Mouse (Mus musculus) heart, adult 2 months (tissue): ENCODE measurements around the gene Ccl4. TPM values are rescaled to one million over a fixed set of nuclear protein-coding genes. Genes with fewer than 3 reads are reported as not detected.

Experiments used
- DNase-seq, 2 experiments: peaks; one replicate each; pipeline ENCODE4 v3.0.0; 2021
- H3K27ac ChIP-seq: fragments of 200-600 bp; 2 replicates; pipeline ENCODE4 v1.8.1; 2022
- H3K27me3 ChIP-seq: fragments of 200-500 bp; 2 replicates; pipeline ENCODE4 v1.6.1; 2012; ENCODE audit warnings: mild to moderate bottlenecking, low read length, inconsistent platforms, mixed read lengths; ENCODE audit not compliant: control insufficient read depth, insufficient read depth
- H3K36me3 ChIP-seq: fragments of 200-500 bp; 2 replicates; pipeline ENCODE4 v1.6.1; 2012; ENCODE audit warnings: low read length, inconsistent platforms; ENCODE audit not compliant: control insufficient read depth, insufficient read depth
- H3K4me1 ChIP-seq: fragments of 200-500 bp; 2 replicates; pipeline ENCODE4 v1.6.1; 2011; ENCODE audit warnings: low read length; ENCODE audit not compliant: control insufficient read depth, insufficient read depth
- H3K4me3 ChIP-seq: fragments of 200-600 bp; 2 replicates; pipeline ENCODE4 v1.8.1; 2022
- H3K79me2 ChIP-seq: fragments of 200-500 bp; replicated peaks from 2 replicates; pipeline ENCODE4 v1.6.1; 2012; ENCODE audit warnings: mild to moderate bottlenecking, inconsistent platforms, low read length, moderate library complexity, mixed read lengths; ENCODE audit not compliant: control insufficient read depth, insufficient read depth
- H3K9ac ChIP-seq: fragments of 200-500 bp; 2 replicates; pipeline ENCODE4 v1.6.1; 2012; ENCODE audit warnings: low read depth, mild to moderate bottlenecking, control low read depth, inconsistent platforms, low read length, mixed read lengths
- CTCF ChIP-seq: fragments of 200-600 bp; IDR thresholded peaks from 2 replicates; pipeline ENCODE4 v1.8.1; 2022; ENCODE audit warnings: antibody characterized with exemption, mild to moderate bottlenecking, moderate library complexity
- EP300 ChIP-seq: fragments of 200-500 bp; IDR thresholded peaks from 2 replicates; pipeline ENCODE4 v1.6.1; 2011; ENCODE audit warnings: low read depth, low read length, control low read depth; ENCODE audit not compliant: insufficient read depth
- POLR2A ChIP-seq: fragments of 200-500 bp; IDR thresholded peaks from 2 replicates; pipeline ENCODE4 v1.6.1; 2011; ENCODE audit warnings: mild to moderate bottlenecking, low read depth, low read length, control low read depth; ENCODE audit not compliant: insufficient read depth
- WGBS: fragments of 180-500 bp; shearing (Covaris S2); methylation state at CpG from one replicate; pipeline ENCODE4 v1.1.7; 2018; 5-methylcytosine and 5-hydroxymethylcytosine counted together
- intact Hi-C: fragments of 180-260 bp; cut with DNase I; formaldehyde crosslinking; loops from one replicate; pipeline ENCODE4 v1.15.1; 2025
- polyA plus RNA-seq: library from polyadenylated mRNA; depleted of rRNA; stranded (reverse); fragments of >200 nt; gene quantifications from 2 replicates; pipeline ENCODE4 v1.2.3, GENCODE M21; 2012
- total RNA-seq, 2 experiments: library from RNA; stranded (reverse); gene quantifications; 2 replicates each; pipeline ENCODE4 v1.2.3; 2021

The Ccl4 gene
- total and polyA plus RNA-seq, 3 experiments: 1.00 TPM; not detected in 2

GRCm38 (mm10) chr11:83630630-83631029 is 31.8 kb upstream of the Ccl4 start:
- Histone ChIP-seq H3K4me1 (peaks cover 1% of the 10 kb centered on the region; the same call in 1 of the 2 replicates), H3K36me3 (no peaks in the 10 kb centered on the region), H3K27me3 (no peaks in the 10 kb centered on the region), H3K4me3 (no peak overlapping the region), H3K9ac (no peak overlapping the region), H3K79me2 (no peaks in the 10 kb centered on the region), H3K27ac (no peak overlapping the region)
- intact Hi-C loops: loop anchor here (5.0 to 10.0 kb wide), 2 partner anchors 73 to 104 kb away; no protein-coding TSS in a partner anchor
- 96% methylated on average over 1 of the region's 1 CpGs for WGBS
- DNase-seq: no peak
- TF ChIP-seq POLR2A (no peak), CTCF (no peak), EP300 (no peak)

GRCm38 (mm10) chr11:83631065-83631464 is 31.3 kb upstream of the Ccl4 start:
- peaks cover 1% of the 10 kb centered on the region; the same call in 1 of the 2 replicates for H3K4me1 ChIP-seq
- intact Hi-C loops: loop anchor here (5.0 to 10.0 kb wide), 2 partner anchors 74 to 104 kb away; no protein-coding TSS in a partner anchor

DNA sequence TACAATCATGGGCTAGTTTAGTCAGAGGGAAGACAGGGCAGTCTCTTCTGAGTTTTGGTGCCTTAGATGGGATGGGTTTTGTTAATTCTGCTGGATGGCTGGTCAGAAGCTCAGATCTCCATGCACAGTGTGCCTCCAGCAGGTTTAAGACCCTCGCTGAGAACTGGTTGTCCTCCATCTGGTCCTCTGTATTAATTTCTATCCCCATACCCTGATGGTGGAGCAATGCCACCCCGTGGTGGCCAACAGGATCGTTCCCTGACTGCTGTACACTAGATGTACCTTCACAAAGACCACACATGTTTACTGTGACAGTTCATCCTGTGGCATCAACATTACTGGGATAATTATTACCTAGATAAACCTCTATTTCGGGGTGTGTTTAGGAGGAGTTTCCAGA is 29.6 kb upstream of the Ccl4 start:
- Histone ChIP-seq H3K79me2 (no peaks in the 10 kb centered on the region), H3K27me3 (no peaks in the 10 kb centered on the region), H3K4me3 (no peak overlapping the region), H3K9ac (no peak overlapping the region), H3K27ac (no peak overlapping the region), H3K36me3 (no peaks in the 10 kb centered on the region; the same call in 1 of the 2 replicates), H3K4me1 (peaks cover 4% of the 10 kb centered on the region)
- TF ChIP-seq POLR2A: no peak
- peak; percentile 61 for TF ChIP-seq CTCF
- 0 out of 2 replicates have a peak, but pooled peaks have one; percentile 16 for TF ChIP-seq EP300
- WGBS: 47% methylated on average over 4 of the region's 4 CpGs
- DNase-seq: no peak
- intact Hi-C loops: loop anchor here (5.0 to 10.0 kb wide), 2 partner anchors 75 to 102 kb away; no protein-coding TSS in a partner anchor

More at GRCm38 (mm10) chr11:83631065-83631464, 31.3 kb upstream of the Ccl4 start:
- no peaks in the 10 kb centered on the region for H3K27me3 ChIP-seq
- no peak overlapping the region for H3K9ac ChIP-seq
- H3K36me3 ChIP-seq: no peaks in the 10 kb centered on the region
- no peak for TF ChIP-seq POLR2A
- TF ChIP-seq EP300: no peak
- TF ChIP-seq CTCF: no peak
- no peak for DNase-seq
- H3K4me3 ChIP-seq: no peak overlapping the region
- no peak overlapping the region for H3K27ac ChIP-seq
- H3K79me2 ChIP-seq: no peaks in the 10 kb centered on the region
- 33% methylated on average over 2 of the region's 2 CpGs for WGBS

- WGBS: 57% methylated on average over 4 of the region's 4 CpGs
- intact Hi-C loops: loop anchor here (5.0 to 10.0 kb wide), 2 partner anchors 77 to 100 kb away; no protein-coding TSS in a partner anchor
These were observed 28.0 kb upstream of the Ccl4 start for GRCm38 (mm10) chr11:83634425-83634824.

GRCm38 (mm10) chr11:83634898-83635297 is 27.5 kb upstream of the Ccl4 start:
- TF ChIP-seq POLR2A: no peak
- intact Hi-C loops: loop anchor here (5.0 to 10.0 kb wide), 2 partner anchors 78 to 100 kb away; no protein-coding TSS in a partner anchor

More at GRCm38 (mm10) chr11:83634425-83634824, 28.0 kb upstream of the Ccl4 start:
- H3K4me1 ChIP-seq: peaks cover 4% of the 10 kb centered on the region
- TF ChIP-seq POLR2A (no peak), CTCF (no peak)
- H3K27me3 ChIP-seq: no peaks in the 10 kb centered on the region
- no peaks in the 10 kb centered on the region; the same call in 1 of the 2 replicates for H3K36me3 ChIP-seq
- H3K4me3 ChIP-seq: no peak overlapping the region
- no peak overlapping the region for H3K27ac ChIP-seq
- DNase-seq: no peak
- no peaks in the 10 kb centered on the region for H3K79me2 ChIP-seq
- no peak overlapping the region for H3K9ac ChIP-seq

DNA sequence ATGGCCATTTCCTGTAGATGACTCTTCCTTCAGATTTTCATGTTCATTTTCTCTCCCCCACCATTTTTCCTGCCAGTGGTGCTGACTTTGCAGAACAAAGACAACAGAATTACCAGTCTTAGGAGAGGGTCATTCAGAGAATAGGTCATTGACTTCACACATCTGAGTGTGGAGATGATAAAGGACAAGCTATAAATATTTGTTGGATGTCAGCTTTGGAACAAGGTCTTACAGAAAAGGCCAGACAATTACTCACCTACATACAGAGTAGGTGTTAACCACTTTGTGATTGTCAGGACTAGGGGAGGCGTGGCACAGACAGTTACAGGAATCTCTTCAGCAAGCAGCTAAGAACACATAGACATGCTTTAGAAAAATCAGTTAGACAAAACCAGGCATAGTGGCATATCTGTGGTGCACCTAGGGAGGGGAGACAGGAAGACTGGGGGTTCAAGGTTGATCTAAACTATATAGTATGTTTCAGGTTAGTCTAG is 25.6 kb upstream of the Ccl4 start:
- intact Hi-C loops: loop anchor here (10.0 kb wide), 1 partner anchor 98 kb away; no protein-coding TSS in a partner anchor

More at GRCm38 (mm10) chr11:83634898-83635297, 27.5 kb upstream of the Ccl4 start:
- H3K4me1 ChIP-seq: peaks cover 4% of the 10 kb centered on the region
- H3K27me3 ChIP-seq: no peaks in the 10 kb centered on the region
- WGBS: 86% methylated on average over 2 of the region's 2 CpGs
- H3K27ac ChIP-seq: no peak overlapping the region
- H3K4me3 ChIP-seq: no peak overlapping the region
- DNase-seq: no peak
- no peaks in the 10 kb centered on the region for H3K79me2 ChIP-seq
- H3K36me3 ChIP-seq: no peaks in the 10 kb centered on the region; the same call in 1 of the 2 replicates
- H3K9ac ChIP-seq: no peak overlapping the region

More for the DNA sequence above, 25.6 kb upstream of the Ccl4 start:
- Histone ChIP-seq H3K27me3 (no peaks in the 10 kb centered on the region), H3K79me2 (no peaks in the 10 kb centered on the region), H3K4me1 (peaks cover 4% of the 10 kb centered on the region), H3K36me3 (no peaks in the 10 kb centered on the region; the same call in 1 of the 2 replicates), H3K27ac (peak overlapping the region; percentile 15; the same call in 1 of the 2 replicates), H3K4me3 (no peak overlapping the region), H3K9ac (no peak overlapping the region)
- 54% methylated on average over 1 of the region's 1 CpGs for WGBS
- no peak for DNase-seq
- TF ChIP-seq POLR2A (no peak), CTCF (no peak), EP300 (no peak)
